Mouse (Mus musculus): Measurements from ENCODE around the gene Abca17. TPM values are rescaled to one million over a fixed set of nuclear protein-coding genes. Genes with fewer than 3 reads are reported as not detected.

Gene Abca17
- polyA plus RNA-seq, 1 experiment from 2014 or later, result 0.13 TPM

DNA sequence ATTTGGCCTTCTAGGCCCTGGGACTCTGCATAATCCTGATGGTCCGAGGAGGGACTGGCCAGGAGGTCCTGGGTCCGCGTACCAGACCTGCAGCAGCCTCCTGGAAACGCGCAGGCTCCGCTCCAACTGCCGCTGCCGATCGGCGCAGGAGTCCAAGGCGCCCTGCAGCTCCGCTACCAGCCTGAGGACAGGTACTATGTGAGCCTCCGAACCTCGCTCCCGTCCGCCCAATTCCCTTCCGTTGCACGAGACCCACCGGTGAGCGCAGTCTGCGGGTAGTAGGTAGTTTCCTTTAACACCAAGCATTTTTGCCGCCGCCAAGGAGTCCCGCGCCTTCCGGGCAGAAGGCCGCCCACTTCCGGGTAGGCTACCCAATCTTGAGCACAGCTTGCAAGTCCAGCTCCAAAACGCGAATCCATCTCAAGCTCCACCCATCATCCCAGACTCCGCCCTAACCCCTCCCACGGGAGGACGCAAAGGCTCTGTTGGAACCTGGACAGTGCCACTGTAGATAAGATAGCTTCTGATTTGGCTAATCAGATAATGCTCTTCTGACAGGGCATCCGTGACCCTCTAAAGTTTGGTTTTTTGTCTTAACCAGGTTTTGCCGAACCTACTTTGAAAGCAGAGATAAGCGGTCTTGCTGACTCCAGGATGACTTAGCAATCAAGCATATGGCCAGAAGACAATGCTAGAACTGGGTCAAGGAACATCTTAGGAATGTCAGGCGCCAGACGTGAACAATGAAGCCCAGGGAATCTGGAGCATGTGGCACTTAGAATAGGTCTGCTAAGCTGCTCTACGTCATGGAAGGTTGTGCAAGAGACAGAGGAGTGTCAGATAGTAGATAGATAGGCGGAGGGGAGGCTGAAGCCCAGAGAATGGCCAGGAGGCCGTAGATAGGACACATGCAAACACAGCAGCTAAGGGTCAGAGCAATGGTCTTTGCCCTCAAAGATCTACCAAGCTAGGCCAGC is 130.1 kb downstream of the Abca17 start, which contains the start of gene Tedc2:
Gene Tedc2, minus strand, starts transcription at position 417 of the 977 bp plus-strand sequence.
- no peaks in the 10 kb centered on the region for H3K27me3 ChIP-seq (replicated peaks; ENCODE audit: control insufficient read depth, insufficient read depth, low read length)
- H3K27ac ChIP-seq (ENCODE audit: low read depth, low read length), result 0 out of 2 replicates have a peak within 1 kb of the TSS, but pooled peaks have one; percentile 33
- H3K9ac ChIP-seq (ENCODE audit: low read length), result peak within 1 kb of the TSS; percentile 82
- H3K9me3 ChIP-seq (replicated peaks; ENCODE audit: control insufficient read depth, low read length), result no peaks in the 10 kb centered on the region
- H3K4me3 ChIP-seq (ENCODE audit: low read depth, low read length), result peak within 1 kb of the TSS; percentile 73
- H3K4me2 ChIP-seq (ENCODE audit: low read length), result peak within 1 kb of the TSS; percentile 91
- ATAC-seq (peak; percentile 96), DNase-seq (ENCODE audit: low spot score) (peak; percentile 96)
- H3K4me1 ChIP-seq (ENCODE audit: control insufficient read depth, insufficient read depth, low read length), result peaks cover 12% of the 10 kb centered on the region
- 5% methylated on average over 41 of the region's 41 CpGs for WGBS
- H3K36me3 ChIP-seq (ENCODE audit: control insufficient read depth, insufficient read depth, low read length), result peaks cover 52% of the 10 kb centered on the region

DNA sequence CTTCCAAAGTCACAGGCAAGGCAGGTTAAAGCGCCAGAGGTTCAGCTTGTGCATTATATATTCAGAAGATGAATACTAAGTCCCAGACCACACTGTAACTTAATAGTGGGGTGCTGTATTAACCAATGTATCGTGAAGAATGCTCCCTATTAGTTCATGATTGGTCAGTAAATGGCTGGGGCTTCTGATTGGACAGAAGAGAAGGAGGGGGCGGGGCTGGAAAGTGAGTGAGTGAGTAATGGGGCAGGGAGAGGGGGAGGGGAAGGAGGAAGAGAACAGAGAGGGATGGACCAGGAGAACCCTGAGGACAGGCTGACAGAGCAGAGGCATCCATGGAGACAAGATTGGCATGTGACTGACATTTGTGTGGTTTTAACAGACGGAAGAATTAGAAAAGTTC is 134.0 kb downstream of the Abca17 start:
- no peak overlapping the region for H3K4me3 ChIP-seq (ENCODE audit: low read depth, low read length)
- H3K9ac ChIP-seq (ENCODE audit: low read length), result no peak overlapping the region
- no peaks in the 10 kb centered on the region for H3K9me3 ChIP-seq (replicated peaks; ENCODE audit: control insufficient read depth, low read length)
- peaks cover 27% of the 10 kb centered on the region for H3K36me3 ChIP-seq (ENCODE audit: control insufficient read depth, insufficient read depth, low read length)
- WGBS, result 69% methylated on average over 4 of the region's 4 CpGs
- H3K27ac ChIP-seq (ENCODE audit: low read depth, low read length), result no peak overlapping the region
- no peak for ATAC-seq
- H3K27me3 ChIP-seq (replicated peaks; ENCODE audit: control insufficient read depth, insufficient read depth, low read length), result no peaks in the 10 kb centered on the region
- H3K4me1 ChIP-seq (ENCODE audit: control insufficient read depth, insufficient read depth, low read length), result peaks cover 15% of the 10 kb centered on the region
- no peak overlapping the region for H3K4me2 ChIP-seq (ENCODE audit: low read length)
- DNase-seq (ENCODE audit: low spot score), result no peak

Small RNA genes lying within 50 kb of the gene (microRNA-seq; reads per million reads assigned to microRNA genes)
- gene Gm24427, result not detected
- 1.6 reads per million, percentile 6 among the genes with 10 or more reads in this experiment for gene Mir5134
- gene Mir6965, result 0.53 reads per million

Other genes with a start within 250 kb of the Abca17 start
- 42.6 and 59.0 TPM in 2 replicates for gene Pdpk1, start 200.1 kb downstream of the Abca17 start, polyA plus RNA-seq (2014; fragmentation: Nextera tagmentation; extraction: Ambion mirVana)
- gene Amdhd2, start 187.3 kb downstream of the Abca17 start, polyA plus RNA-seq (2014; fragmentation: Nextera tagmentation; extraction: Ambion mirVana), result 28.4 and 29.6 TPM in 2 replicates
- 1,021 and 1,033 TPM in 2 replicates for gene Atp6v0c, start 181.4 kb downstream of the Abca17 start, polyA plus RNA-seq (2014; fragmentation: Nextera tagmentation; extraction: Ambion mirVana)
- gene Tbc1d24, start 145.5 kb downstream of the Abca17 start, polyA plus RNA-seq (2014; fragmentation: Nextera tagmentation; extraction: Ambion mirVana), result 10.5 and 15.0 TPM in 2 replicates
- gene Ntn3, start 141.5 kb downstream of the Abca17 start, polyA plus RNA-seq (2014; fragmentation: Nextera tagmentation; extraction: Ambion mirVana), result 2.6 and 3.0 TPM in 2 replicates
- gene Tedc2, start 130.2 kb downstream of the Abca17 start, polyA plus RNA-seq (2014; fragmentation: Nextera tagmentation; extraction: Ambion mirVana), result 11.0 and 12.5 TPM in 2 replicates
- gene Ccnf, start 99.6 kb downstream of the Abca17 start, polyA plus RNA-seq (2014; fragmentation: Nextera tagmentation; extraction: Ambion mirVana), result 31.8 and 34.3 TPM in 2 replicates
- 14.5 and 21.3 TPM in 2 replicates for gene Abca3, start 882 bp upstream of the Abca17 start, polyA plus RNA-seq (2014; fragmentation: Nextera tagmentation; extraction: Ambion mirVana)
- 304 and 325 TPM in 2 replicates for gene Rnps1, start 63.5 kb upstream of the Abca17 start, polyA plus RNA-seq (2014; fragmentation: Nextera tagmentation; extraction: Ambion mirVana)
- gene Eci1, start 75.6 kb upstream of the Abca17 start, polyA plus RNA-seq (2014; fragmentation: Nextera tagmentation; extraction: Ambion mirVana), result 31.5 and 31.8 TPM in 2 replicates
- 2.3 and 3.5 TPM in 2 replicates for gene Dnase1l2, start 92.0 kb upstream of the Abca17 start, polyA plus RNA-seq (2014; fragmentation: Nextera tagmentation; extraction: Ambion mirVana)
- gene E4f1, start 119.2 kb upstream of the Abca17 start, polyA plus RNA-seq (2014; fragmentation: Nextera tagmentation; extraction: Ambion mirVana), result 8.3 and 16.9 TPM in 2 replicates
- gene Pgp, start 119.3 kb upstream of the Abca17 start, polyA plus RNA-seq (2014; fragmentation: Nextera tagmentation; extraction: Ambion mirVana), result 54.7 and 56.5 TPM in 2 replicates
- gene Bricd5, start 122.8 kb upstream of the Abca17 start, polyA plus RNA-seq (2014; fragmentation: Nextera tagmentation; extraction: Ambion mirVana), result 0.38 and 1.3 TPM in 2 replicates
- 31.8 and 37.2 TPM in 2 replicates for gene Mlst8, start 128.0 kb upstream of the Abca17 start, polyA plus RNA-seq (2014; fragmentation: Nextera tagmentation; extraction: Ambion mirVana)
- gene Caskin1, start 137.5 kb upstream of the Abca17 start, polyA plus RNA-seq (2014; fragmentation: Nextera tagmentation; extraction: Ambion mirVana), result 9.1 and 14.6 TPM in 2 replicates
- 80.1 and 96.6 TPM in 2 replicates for gene Traf7, start 176.9 kb upstream of the Abca17 start, polyA plus RNA-seq (2014; fragmentation: Nextera tagmentation; extraction: Ambion mirVana)
- gene Rab26, start 183.1 kb upstream of the Abca17 start, polyA plus RNA-seq (2014; fragmentation: Nextera tagmentation; extraction: Ambion mirVana), result 4.0 TPM in 2 replicates
- 12.9 and 16.7 TPM in 2 replicates for gene Pkd1, start 198.8 kb upstream of the Abca17 start, polyA plus RNA-seq (2014; fragmentation: Nextera tagmentation; extraction: Ambion mirVana)